Mouse (Mus musculus) adrenal gland, adult (tissue): ENCODE measurements around the gene Esm1.

Source experiments
- DNase-seq, 2 experiments: peaks; one replicate each; pipeline ENCODE4 v3.0.0; 2022 to 2023; ENCODE audit warnings: low spot score in 1 of 2; ENCODE audit not compliant: inconsistent age in 2 of 2

Esm1 gene

DNA sequence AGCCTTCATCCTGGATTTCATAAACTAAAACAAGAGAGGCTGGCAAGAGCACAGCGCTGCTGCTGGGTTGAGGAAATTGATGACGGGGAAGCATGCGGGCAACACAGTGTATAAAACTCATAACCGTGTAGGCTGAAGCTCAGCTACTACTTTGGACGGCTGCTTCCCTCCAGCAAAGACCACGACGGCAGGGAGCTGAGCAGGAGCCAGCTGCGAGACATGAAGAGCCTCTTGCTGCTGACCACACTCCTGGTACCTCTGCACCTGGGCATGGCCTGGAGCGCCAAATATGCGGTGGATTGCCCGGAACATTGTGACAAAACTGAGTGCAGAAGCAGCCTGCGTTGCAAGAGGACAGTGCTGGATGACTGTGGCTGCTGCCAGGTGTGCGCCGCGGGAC is at the start of gene Esm1:
Gene Esm1, plus strand, starts transcription at position 36 of the 400 bp plus-strand sequence.
- DNase-seq, result peak; percentile 9 to 32

DNA sequence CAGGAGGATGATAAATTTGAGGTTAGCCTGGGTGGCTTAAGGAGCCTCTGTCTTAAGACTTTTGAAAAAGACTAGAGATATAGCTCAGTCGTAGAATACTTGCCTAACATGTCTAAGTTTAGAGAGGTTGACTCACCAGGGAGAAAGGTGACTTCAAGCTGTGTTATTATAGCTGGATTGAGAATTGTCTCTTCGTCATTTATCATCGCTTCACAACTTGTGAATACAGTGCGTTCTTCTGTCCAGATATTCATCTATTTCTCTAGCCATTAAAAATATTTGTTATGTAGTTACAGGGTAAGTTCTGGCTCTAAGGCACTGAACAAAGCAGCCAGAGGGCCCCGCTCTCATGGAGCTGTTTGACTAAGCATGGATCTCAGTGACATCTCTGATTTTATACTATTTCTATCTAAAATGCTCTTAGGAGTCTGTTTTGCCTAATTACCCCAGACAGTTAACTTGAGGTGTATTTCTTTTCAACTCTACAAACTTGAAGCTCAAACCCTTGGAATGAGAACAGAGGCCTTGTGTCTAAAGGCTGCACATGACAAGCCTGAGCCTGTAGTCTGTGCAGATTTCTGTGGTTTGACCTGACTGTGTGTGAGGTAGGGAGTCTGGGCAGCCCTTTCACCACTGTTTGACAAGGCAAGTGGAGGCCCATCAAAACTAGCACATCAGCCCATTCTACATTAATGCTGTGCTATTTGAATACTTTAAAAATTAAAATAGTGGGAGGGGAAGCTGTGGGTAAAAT is 45.0 kb upstream of the Esm1 start:
- DNase-seq, result no peak

DNA sequence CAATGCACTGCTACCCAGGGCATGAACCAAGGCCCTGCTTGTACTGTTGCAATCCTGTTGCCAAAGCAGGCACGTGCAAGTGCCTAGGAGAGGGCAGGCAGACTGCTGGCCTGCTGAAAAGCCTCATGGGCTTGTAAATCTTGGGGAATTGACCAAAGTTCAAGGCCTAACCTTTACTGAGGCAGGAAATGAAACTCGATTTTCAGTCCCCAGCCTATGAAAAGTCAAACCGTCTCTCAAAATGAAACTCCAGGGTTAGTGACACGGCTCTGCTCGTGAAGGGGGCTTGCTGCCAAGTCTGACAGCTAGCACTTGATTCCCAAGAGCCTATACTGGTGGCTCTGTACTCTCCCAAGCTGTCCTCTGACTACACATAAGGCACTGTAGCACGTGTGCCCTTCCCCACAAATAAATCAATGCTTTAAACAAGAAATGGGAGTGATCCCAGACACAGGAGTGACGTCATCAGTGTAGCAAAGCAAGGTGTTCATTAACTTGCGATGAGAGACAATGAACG is 41.4 kb upstream of the Esm1 start:
- peak; percentile 7 to 55 for DNase-seq

DNA sequence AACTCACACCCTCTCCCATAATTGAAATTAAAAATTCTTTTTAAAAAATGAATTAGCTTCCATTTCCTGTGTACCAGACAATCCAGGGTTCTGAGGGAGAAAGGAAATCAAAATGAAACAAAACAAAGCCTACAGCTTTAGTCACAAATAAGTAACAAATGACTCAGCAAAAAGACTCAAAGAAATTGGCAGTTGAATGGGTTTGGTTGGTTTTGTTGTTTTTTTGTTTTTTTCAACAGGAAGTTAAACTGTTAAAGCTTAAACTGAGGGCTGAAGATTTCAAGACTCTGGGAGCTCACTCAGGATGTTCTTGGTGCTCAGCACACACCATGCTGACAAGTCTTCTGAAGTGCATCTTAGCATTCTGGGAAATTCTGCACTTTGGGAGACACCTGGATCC is 39.2 kb upstream of the Esm1 start:
- DNase-seq, result no peak

DNA sequence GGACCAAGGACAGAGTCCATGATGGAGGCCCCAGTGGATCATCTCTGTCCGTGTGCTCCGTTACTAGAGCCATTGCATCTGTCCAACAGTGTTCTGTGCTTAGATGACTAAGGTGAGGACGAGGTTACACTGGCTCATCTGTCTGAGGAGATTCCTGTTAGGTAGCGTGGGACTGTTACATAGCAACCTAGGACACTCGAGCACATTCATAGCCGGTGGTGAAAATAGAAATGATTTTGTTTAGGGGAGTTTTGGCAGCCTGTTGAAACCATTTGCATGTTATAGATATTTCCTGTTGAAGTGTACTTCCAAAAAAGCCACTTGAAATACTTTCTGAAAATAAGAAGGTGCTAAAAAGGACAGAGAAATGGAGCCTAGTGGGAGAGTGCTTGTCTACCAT is 35.3 kb upstream of the Esm1 start:
- no peak for DNase-seq

DNA sequence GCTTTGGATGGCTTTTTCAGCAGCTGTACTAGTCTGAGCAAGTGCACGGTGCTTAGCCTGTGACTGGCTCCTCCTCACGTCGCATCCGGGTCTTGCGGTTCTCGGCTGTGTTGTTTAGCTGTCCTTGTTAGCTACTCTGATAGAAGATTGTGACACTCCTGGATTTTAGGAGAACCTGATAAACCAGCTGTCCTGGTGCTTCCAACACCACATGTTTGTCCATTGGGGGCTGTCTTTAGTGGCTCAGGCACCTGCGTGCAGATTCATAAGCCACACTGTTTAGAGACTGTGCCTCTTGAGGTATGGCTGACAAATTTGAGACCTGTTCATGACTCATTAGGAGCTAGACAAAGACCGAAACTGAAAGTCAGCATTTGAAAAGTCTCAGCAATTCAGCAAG is 26.1 kb upstream of the Esm1 start:
- DNase-seq, result no peak

DNA sequence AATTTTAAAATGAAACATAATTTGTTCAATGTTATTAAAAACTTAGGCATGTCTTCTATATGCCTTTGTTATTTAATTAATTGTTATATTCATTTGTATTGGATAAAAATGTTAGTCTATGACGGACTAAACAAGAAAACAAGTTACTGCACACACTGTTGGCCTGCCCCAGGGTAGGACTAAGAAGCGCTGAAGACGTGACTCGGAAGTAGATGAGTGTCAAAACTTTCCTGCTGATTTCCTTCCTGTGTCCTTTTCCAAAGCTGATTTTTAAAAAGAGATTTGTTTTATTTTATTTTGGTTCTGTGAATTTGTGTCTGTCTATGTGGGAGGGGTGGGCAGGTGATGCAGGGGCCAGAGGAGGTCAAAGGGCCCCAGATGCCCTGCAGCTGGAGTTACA is 25.7 kb upstream of the Esm1 start:
- DNase-seq, result no peak

DNA sequence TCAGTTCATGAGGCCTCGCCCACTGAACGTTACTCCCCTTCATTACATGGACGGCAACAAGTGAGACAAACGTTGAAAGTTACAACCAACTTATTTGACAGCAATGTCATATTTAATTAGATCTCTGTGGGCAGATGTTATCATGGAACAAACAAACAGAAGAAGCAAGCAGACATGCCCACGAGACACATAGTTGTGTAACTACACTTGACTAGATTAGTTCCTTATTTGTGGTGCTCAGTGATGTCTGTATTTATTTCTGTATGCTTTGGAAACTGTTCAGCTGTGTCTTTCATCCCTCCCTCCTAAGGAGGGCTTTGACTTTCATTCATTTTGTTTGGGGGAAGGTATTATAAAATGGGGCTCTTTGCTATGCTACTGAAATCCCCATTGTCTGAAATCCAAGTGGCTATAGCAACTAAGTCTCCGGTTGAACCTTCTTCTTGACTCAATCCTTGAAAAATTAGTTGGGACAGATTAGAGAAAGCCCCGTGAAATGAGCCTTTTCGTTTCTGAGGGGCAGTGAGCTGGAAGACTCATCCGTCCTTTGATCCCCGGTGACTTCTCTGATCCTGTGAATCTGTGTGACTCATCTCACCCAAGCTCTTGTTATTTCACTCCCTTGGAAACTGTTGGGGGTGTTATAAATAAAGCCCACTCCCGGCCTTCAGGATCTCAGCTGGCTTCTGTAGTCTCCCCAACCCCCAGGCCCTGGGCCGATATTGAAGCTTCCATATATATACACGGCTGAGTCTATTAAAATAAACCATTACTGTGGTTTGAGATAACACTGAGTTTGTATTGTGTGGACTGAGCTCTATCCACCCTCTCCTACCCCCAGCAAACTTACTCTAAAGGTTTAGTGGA is 12.4 kb upstream of the Esm1 start:
- DNase-seq, result peak in 1 of 2 experiments; percentile 22

DNA sequence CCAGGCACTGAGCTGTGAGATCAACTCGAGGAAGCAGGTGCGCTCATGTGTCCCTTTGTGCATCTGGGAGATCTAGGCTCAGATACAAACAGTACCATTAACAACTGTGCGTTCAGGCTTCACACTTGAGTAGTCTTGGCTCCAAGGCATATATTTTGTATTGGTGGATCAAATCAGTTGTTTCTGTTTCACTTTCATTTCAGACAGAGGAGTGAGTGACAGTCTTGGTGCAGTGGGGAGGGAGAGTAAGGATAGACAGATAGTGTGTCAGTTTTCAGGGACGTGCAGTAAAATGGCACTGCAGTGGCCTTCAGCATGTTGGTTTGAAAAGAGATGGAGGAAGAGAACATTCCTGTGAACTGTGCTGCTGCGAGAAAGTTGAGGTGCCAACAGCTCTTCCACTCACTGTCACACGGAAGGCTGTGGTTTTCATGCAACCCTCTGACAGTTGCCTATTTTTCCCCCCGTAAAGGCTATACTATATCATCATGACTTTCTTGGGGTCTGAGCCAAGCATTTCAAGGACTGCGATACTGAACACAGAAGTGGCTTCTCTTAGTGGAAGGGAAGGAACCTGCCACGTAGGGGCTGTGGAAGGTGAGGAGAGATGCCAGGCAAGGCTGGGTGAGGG is 11.5 kb upstream of the Esm1 start:
- DNase-seq, result peak in 1 of 2 experiments; percentile 41

DNA sequence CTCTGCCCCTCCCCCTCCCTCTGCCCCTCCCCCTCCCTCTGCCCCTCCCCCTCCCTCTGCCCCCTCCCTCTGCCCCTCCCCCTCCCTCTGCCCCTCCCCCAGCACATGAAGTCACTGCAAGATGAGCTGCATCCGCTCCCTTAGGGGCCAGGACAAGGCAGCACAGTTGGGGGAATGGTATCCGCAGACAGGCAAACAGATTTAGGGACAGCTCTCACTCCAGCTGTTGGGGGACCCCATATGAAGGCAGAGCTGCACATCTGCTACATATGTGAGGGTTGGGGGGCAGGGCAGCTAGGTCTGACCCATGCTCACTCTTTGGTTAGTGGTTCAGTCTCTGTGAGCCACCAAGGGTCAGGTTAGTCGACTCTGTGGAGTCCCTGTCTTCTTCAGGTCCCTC is 10.1 kb upstream of the Esm1 start:
- no peak for DNase-seq

DNA sequence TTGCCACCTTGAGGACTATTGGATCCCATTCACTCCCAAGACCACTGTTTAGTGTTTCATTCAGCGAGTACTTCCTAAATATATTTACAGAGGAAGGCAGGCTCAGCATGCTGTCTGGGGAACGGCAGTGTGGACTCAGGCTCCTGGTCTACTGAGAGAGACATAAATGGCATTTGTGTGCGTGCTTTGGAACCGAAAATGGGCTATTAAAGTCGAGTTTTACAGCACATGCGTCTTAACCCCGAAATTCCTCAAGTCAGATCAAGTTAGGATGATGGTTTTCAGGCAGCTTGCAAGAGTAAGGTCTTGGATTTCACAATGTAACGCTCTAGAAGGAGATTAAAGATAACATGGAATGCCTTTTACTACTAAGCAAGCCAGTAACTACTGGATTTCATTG is 8.7 kb upstream of the Esm1 start:
- DNase-seq, result no peak

DNA sequence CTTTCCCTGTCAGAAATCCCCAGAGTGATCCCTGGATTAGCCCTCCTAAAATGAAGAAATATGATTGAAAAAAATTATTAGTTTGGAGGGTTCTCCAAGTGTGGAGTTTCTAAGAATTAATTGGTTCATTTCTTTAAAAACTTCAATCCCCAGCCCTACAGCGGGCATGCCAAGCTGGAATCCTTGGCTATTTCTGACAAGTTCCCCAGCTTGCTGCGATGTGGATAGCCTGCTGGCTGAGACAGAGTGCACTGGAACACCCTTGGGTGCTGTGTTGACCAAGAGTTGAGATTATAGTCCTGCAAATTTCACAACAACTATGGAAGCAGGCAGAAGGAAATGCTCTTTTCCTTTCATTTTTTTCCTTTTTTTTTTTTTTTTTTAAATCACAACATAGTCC is 7.8 kb upstream of the Esm1 start:
- DNase-seq, result no peak

DNA sequence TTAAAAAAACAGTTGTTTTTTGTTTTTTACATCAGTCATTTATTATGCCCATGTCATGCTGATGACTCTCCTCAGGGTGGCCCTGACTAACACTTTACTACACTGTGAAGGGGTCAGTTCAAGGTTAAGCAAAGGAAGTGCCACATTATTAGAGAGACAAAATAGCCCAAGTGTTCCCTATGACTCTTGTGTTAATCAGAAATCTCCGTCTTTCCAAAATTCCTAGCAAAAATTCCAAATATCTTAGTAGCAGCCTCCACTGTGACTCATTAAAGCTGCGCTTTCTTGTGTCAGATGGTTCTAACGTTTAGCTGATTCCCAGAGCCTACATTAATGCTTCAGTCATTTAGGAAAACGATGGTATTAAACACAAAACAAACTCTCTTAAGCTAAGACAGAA is 7.3 kb upstream of the Esm1 start:
- no peak for DNase-seq

DNA sequence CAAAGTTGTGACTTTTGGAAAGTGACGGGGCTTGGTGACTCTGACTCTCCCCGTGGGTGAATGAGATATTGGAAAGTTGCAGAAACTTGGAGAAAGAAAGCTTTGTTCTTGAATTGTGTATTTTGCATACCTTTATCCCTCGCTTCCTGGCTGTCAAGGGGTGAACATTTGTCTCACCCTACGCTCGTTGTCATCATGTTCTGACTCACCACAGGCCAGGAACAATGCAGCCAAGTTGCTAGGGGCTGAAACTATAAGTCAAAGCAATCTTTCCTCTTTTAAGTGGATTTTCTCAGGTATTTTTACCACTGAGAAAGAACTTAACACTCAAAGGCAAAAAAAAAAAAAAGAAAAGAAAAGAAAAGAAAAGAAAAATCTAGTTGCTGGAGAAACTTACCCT is 6.3 kb upstream of the Esm1 start:
- no peak for DNase-seq

DNA sequence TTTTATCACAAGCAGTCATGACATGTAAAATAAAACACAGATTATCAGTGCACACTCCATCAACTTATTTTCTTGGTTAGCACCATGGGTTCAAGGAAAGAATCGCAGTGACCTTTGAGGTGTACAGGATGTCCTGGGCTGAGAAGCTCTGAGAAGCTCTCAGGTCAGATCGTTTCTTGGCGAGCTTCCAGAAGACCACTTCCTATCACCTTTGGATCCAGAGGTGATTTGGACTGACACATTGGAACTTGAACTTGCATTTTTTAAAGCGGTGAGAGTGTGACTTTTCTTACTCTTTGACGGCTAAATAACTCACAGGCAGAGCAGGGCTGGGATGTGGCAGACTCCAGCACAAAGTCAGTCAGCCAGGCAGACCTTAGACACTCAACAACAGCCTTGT is 4.1 kb upstream of the Esm1 start:
- peak in 1 of 2 experiments; percentile 43 for DNase-seq

DNA sequence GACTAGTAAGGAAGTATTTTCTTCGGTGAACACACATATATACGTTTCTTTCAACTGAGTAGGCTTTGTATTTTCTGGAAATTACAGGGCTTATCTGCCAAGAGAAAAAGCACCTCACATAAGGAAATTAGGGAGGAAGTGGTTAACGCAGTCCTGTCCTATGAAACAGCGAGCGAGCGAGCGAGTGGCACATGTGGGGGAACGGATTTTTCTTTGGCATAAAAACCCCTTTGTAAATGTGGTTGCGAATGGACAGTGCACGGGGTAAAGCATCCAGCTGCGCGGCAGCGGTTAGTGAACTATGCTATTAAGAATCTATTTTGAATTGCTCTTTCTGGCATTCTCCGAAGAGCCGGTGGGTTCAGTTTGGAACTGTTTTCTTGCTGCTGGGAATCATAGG is 1.9 kb downstream of the Esm1 start:
- DNase-seq, result no peak

DNA sequence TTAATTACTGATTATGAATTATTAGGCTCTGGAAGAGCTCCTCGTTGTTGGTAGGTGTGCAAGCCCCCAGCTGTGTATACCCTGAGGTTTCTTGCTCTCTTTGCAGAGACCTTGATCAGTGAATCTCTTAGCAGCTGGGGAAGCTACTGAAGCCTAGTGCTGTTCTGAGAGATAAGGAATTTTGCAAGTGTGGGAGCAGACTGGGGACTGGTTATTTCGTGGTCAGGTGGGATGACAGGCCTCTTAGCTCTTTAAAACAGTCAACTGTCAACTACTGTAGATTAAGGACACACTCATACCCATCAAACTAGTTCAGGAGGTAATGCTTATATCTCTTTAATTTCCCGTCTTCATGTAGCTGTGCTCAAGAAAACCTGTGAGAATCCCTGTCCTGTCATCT is 2.9 kb downstream of the Esm1 start:
- no peak for DNase-seq

DNA sequence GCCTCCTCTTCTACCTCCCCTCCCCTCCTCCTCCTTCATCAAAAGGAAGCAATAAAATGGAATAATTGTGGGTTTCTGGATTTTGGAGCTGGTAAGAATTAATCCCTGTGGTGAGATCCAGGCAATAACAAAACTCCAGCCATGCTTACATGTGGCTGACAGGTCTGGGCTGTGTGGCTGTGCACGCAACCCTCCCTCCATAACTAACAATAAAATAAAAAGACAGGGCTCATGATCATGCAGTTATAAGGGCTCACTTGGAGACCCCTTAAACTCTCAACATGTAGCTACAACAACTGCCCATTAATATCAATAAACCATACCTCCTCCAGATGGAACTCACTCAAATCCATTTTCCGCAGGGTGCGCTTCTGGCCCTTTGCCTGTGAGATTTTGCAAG is 4.4 kb downstream of the Esm1 start:
- DNase-seq, result no peak

DNA sequence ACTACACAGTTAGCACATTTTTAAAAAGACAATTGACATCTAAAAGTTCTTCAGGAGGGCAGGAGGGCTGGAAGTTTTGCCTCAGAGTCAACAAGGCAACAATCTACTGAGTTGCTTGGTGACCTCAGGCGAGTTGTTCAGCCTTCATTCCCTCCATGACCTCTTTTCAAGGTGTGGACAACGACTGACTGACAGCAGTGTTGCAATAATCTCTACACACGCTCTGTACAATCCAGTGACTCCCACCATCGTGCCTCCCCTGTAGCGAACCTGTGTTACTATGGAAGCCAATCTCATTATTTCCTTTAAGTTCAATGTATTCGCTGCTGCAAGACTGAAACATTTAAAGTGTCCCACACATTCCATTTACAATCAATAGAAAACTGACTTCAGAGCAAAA is 12.4 kb downstream of the Esm1 start:
- no peak for DNase-seq

DNA sequence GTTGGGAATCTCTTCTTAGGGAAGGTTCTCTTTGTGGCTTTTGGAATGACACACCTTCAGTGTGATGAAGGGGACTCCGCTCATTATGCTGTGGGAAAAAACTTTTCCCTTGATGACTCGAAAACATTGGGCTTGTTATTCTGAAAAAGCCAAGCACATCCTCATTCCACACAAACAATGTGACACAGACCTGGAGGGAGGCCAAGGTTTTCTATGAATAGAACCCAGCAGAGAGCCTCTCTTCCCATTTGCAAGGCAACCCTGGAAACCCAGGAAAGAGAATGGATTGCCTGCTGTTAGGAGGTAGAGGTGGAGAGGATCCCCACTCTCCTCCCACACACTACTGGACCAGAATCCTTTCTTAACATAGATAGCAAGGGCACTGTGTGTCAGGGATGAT is 14.6 kb downstream of the Esm1 start:
- peak; percentile 57 to 90 for DNase-seq

DNA sequence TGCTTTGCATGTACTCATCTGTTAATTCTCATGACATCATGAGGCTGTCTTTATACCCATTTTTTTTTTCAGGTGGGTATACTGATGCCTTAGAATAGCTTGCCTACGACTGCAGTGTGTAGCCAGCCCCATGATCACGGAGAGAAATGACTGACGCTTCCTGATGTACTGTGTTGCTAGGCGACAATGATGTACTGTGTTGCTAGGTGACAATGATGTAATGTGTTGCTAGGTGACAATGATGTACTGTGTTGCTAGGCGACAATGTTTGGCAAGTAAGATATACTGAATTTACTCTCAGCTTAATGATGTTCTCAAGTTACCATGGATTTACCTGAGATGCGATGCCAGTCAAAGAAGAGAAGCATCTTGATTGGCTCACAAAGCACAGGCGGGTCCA is 16.4 kb downstream of the Esm1 start, which contains the start of gene Gzmk:
Gene Gzmk, minus strand, starts transcription at position 98 of the 400 bp plus-strand sequence.
- DNase-seq, result no peak

DNA sequence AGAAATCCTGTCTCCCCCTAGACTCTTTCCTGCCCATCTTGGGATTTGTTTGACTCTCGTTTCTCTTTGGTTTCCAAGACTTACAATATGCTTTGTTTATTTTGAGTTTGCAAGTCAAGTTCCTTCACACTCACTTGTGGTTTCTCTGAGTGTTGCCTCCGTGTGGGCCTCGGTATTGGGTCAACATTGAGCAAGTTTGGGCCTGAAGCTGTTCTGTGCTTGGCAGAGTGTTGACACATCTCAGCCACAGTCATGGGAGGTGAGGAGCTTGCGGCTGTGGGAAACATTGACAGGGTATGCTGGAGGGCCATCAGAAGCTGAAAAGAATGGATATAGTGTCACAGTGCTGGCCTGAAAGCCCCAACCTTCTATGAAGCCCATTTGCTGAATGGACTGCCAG is 17.6 kb downstream of the Esm1 start:
- no peak for DNase-seq
